Mouse (Mus musculus) forelimb bud, embryonic 11.5 days (tissue): ENCODE results near the gene Kcnab1.

Source experiments
- DNase-seq: peaks from one replicate; pipeline ENCODE4 v3.0.0-alpha.2; 2012; ENCODE audit warnings: low read depth, low spot score

The Kcnab1 gene

GRCm38 (mm10) chr3:65203361-65204117, 94.4 kb downstream of the Kcnab1 start:
- peak; percentile 20 for DNase-seq

GRCm38 (mm10) chr3:65204356-65205075, 95.3 kb downstream of the Kcnab1 start:
- DNase-seq = peak; percentile 86

- DNase-seq = peak; percentile 32
Measured at GRCm38 (mm10) chr3:65205539-65206020, 96.4 kb downstream of the Kcnab1 start.

GRCm38 (mm10) chr3:65213725-65214124, 104.5 kb downstream of the Kcnab1 start:
- DNase-seq = no peak

GRCm38 (mm10) chr3:65214635-65215034, 105.5 kb downstream of the Kcnab1 start:
- DNase-seq = no peak

- no peak for DNase-seq
Measured at GRCm38 (mm10) chr3:65217673-65218579, 108.7 kb downstream of the Kcnab1 start.

GRCm38 (mm10) chr3:65220287-65220686, 111.1 kb downstream of the Kcnab1 start:
- DNase-seq = no peak

GRCm38 (mm10) chr3:65223635-65224034, 114.5 kb downstream of the Kcnab1 start:
- DNase-seq = no peak

- DNase-seq = no peak
Measured at GRCm38 (mm10) chr3:65230978-65231377, 121.8 kb downstream of the Kcnab1 start.

GRCm38 (mm10) chr3:65231419-65232090, 122.4 kb downstream of the Kcnab1 start:
- no peak for DNase-seq

GRCm38 (mm10) chr3:65249023-65249422, 139.8 kb downstream of the Kcnab1 start:
- no peak for DNase-seq

GRCm38 (mm10) chr3:65260521-65260920, 151.3 kb downstream of the Kcnab1 start:
- no peak for DNase-seq

- no peak for DNase-seq
Measured at GRCm38 (mm10) chr3:65262506-65263422, 153.6 kb downstream of the Kcnab1 start.

- DNase-seq = no peak
Measured at GRCm38 (mm10) chr3:65273317-65273716, 164.1 kb downstream of the Kcnab1 start.

GRCm38 (mm10) chr3:65277777-65278176, 168.6 kb downstream of the Kcnab1 start:
- no peak for DNase-seq

GRCm38 (mm10) chr3:65283366-65283765, 174.2 kb downstream of the Kcnab1 start:
- no peak for DNase-seq

- no peak for DNase-seq
Measured at GRCm38 (mm10) chr3:65288994-65289393, 179.8 kb downstream of the Kcnab1 start.

- DNase-seq = no peak
Measured at GRCm38 (mm10) chr3:65296996-65297395, 187.8 kb downstream of the Kcnab1 start.

GRCm38 (mm10) chr3:65299205-65299604, 190.0 kb downstream of the Kcnab1 start:
- no peak for DNase-seq

GRCm38 (mm10) chr3:65301531-65301930, 192.3 kb downstream of the Kcnab1 start:
- DNase-seq = no peak
